Mouse (Mus musculus) forebrain, embryonic 13.5 days (tissue): ENCODE measurements around the gene Abat. TPM values are rescaled to one million over a fixed set of nuclear protein-coding genes. Genes with fewer than 3 reads are reported as not detected.
A peak's percentile ranks its signal among the peaks of the same experiment; 100 is the strongest.

ENCODE experiments used
- ATAC-seq: fragments of 200-750 bp; cut with Nextera tagmentation; 2 replicates; pipeline ENCODE4 v1.8.0; 2017
- H3K27ac ChIP-seq: fragments of 300-500 bp; sonication (generic); 2 replicates; pipeline ENCODE4 v1.5.1; 2015; ENCODE audit warnings: inconsistent platforms, mild to moderate bottlenecking, moderate library complexity
- H3K27me3 ChIP-seq: fragments of 300-500 bp; sonication (generic); 2 replicates; pipeline ENCODE4 v1.6.1; 2015; ENCODE audit warnings: mild to moderate bottlenecking, inconsistent platforms
- H3K36me3 ChIP-seq: fragments of 300-500 bp; sonication (generic); 2 replicates; pipeline ENCODE4 v1.6.1; 2015; ENCODE audit warnings: mild to moderate bottlenecking, inconsistent platforms; ENCODE audit not compliant: poor library complexity, severe bottlenecking
- H3K4me1 ChIP-seq: fragments of 300-500 bp; sonication (generic); 2 replicates; pipeline ENCODE4 v1.6.1; 2015; ENCODE audit warnings: inconsistent platforms
- H3K4me2 ChIP-seq: fragments of 300-500 bp; sonication (generic); 2 replicates; pipeline ENCODE4 v1.6.1; 2015; ENCODE audit warnings: inconsistent platforms, mild to moderate bottlenecking, moderate library complexity
- H3K4me3 ChIP-seq: fragments of 300-500 bp; sonication (generic); 2 replicates; pipeline ENCODE4 v1.5.1; 2015; ENCODE audit warnings: mild to moderate bottlenecking, inconsistent platforms
- H3K9ac ChIP-seq: fragments of 300-500 bp; sonication (generic); 2 replicates; pipeline ENCODE4 v1.6.1; 2015; ENCODE audit warnings: mild to moderate bottlenecking, inconsistent platforms
- H3K9me3 ChIP-seq: fragments of 300-500 bp; sonication (generic); replicated peaks from 2 replicates; pipeline ENCODE4 v1.6.1; 2016; ENCODE audit warnings: inconsistent platforms
- WGBS: fragments of 180-500 bp; shearing (Covaris S2); methylation state at CpG from one replicate; pipeline ENCODE4 v1.1.7; 2015; 5-methylcytosine and 5-hydroxymethylcytosine counted together
- polyA plus RNA-seq: library from polyadenylated mRNA; unstranded; fragments of >200 nt; fragmentation: Nextera tagmentation; extraction: Ambion mirVana; gene quantifications from 2 replicates; pipeline ENCODE4 v1.2.1, GENCODE M21; 2015

The Abat gene
- polyA plus RNA-seq, 1 experiment from 2014 or later: 42.7 TPM

- Histone ChIP-seq H3K9ac (peak overlapping the region; percentile 70), H3K36me3 (no peaks in the 10 kb centered on the region), H3K27ac (no peak overlapping the region), H3K4me3 (peak overlapping the region; percentile 61), H3K4me1 (peaks cover 21% of the 10 kb centered on the region), H3K9me3 (no peaks in the 10 kb centered on the region), H3K4me2 (peak overlapping the region; percentile 78), H3K27me3 (peaks cover 47% of the 10 kb centered on the region)
- no peak for ATAC-seq
- WGBS: 7% methylated on average over 4 of the region's 4 CpGs
Measured at GRCm38 (mm10) chr16:8514180-8514579, 951 bp downstream of the Abat start.

- WGBS: 76% methylated on average over 5 of the region's 5 CpGs
- H3K4me2 ChIP-seq: no peak overlapping the region
- no peaks in the 10 kb centered on the region for H3K36me3 ChIP-seq
- H3K27me3 ChIP-seq: peaks cover 78% of the 10 kb centered on the region
- H3K4me1 ChIP-seq: peaks cover 19% of the 10 kb centered on the region
- H3K9ac ChIP-seq: no peak overlapping the region
- H3K4me3 ChIP-seq: no peak overlapping the region
- no peak overlapping the region for H3K27ac ChIP-seq
- H3K9me3 ChIP-seq: no peaks in the 10 kb centered on the region
- no peak for ATAC-seq
Measured at GRCm38 (mm10) chr16:8520525-8520924, 7.3 kb downstream of the Abat start.

GRCm38 (mm10) chr16:8521322-8521721 is 8.1 kb downstream of the Abat start:
- Histone ChIP-seq H3K9me3 (no peaks in the 10 kb centered on the region), H3K9ac (no peak overlapping the region), H3K27ac (no peak overlapping the region), H3K4me1 (peaks cover 19% of the 10 kb centered on the region), H3K4me2 (no peak overlapping the region), H3K4me3 (no peak overlapping the region), H3K36me3 (no peaks in the 10 kb centered on the region), H3K27me3 (peaks cover 80% of the 10 kb centered on the region)
- no peak for ATAC-seq
- 89% methylated on average over 4 of the region's 4 CpGs for WGBS

GRCm38 (mm10) chr16:8523480-8524144 is 10.4 kb downstream of the Abat start:
- Histone ChIP-seq H3K27me3 (peaks cover 79% of the 10 kb centered on the region), H3K27ac (peak overlapping the region; percentile 75), H3K4me3 (no peak overlapping the region), H3K9ac (no peak overlapping the region), H3K36me3 (no peaks in the 10 kb centered on the region), H3K4me2 (peak overlapping the region; percentile 23), H3K9me3 (no peaks in the 10 kb centered on the region), H3K4me1 (peaks cover 19% of the 10 kb centered on the region)
- peak; percentile 95 for ATAC-seq
- 10% methylated on average over 11 of the region's 11 CpGs for WGBS

GRCm38 (mm10) chr16:8524163-8524847 is 11.1 kb downstream of the Abat start:
- no peaks in the 10 kb centered on the region for H3K36me3 ChIP-seq
- peak overlapping the region; percentile 23 for H3K4me2 ChIP-seq
- ATAC-seq: peak; percentile 58
- no peak overlapping the region for H3K9ac ChIP-seq
- no peaks in the 10 kb centered on the region for H3K9me3 ChIP-seq
- H3K4me3 ChIP-seq: no peak overlapping the region
- H3K4me1 ChIP-seq: peaks cover 19% of the 10 kb centered on the region
- H3K27ac ChIP-seq: peak overlapping the region; percentile 75
- peaks cover 79% of the 10 kb centered on the region for H3K27me3 ChIP-seq
- WGBS: 53% methylated on average over 16 of the region's 16 CpGs

- H3K4me3 ChIP-seq: no peak overlapping the region
- H3K4me1 ChIP-seq: peaks cover 19% of the 10 kb centered on the region
- no peak for ATAC-seq
- WGBS: 50% methylated on average over 3 of the region's 3 CpGs
- H3K36me3 ChIP-seq: no peaks in the 10 kb centered on the region
- H3K27me3 ChIP-seq: peaks cover 82% of the 10 kb centered on the region
- H3K9ac ChIP-seq: no peak overlapping the region
- no peak overlapping the region for H3K4me2 ChIP-seq
- H3K9me3 ChIP-seq: no peaks in the 10 kb centered on the region
- H3K27ac ChIP-seq: no peak overlapping the region
Measured at GRCm38 (mm10) chr16:8525293-8525692, 12.1 kb downstream of the Abat start.

DNA sequence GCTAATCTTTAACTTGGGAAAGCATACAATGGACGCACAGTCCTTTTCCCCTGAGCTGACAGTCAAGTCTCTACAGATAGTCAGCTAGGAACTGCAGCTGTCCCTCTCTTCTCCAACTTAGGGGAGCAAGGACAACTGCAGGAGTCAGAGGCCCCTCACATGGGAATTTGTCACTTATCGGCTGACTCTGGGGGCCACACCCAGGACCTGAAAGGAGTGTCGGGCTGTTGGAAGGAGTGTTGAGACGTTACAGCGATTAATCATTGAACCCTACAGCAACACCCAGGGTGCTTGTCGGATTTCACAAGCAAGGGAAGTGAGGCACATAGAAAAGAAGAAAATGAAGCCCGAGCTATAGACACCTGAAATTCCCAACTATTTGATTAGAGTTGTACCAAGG is 12.6 kb downstream of the Abat start:
- H3K4me1 ChIP-seq: peaks cover 19% of the 10 kb centered on the region
- no peaks in the 10 kb centered on the region for H3K9me3 ChIP-seq
- no peak overlapping the region for H3K27ac ChIP-seq
- no peak overlapping the region for H3K9ac ChIP-seq
- no peaks in the 10 kb centered on the region for H3K36me3 ChIP-seq
- no peak overlapping the region for H3K4me2 ChIP-seq
- WGBS: 86% methylated on average over 7 of the region's 7 CpGs
- no peak overlapping the region for H3K4me3 ChIP-seq
- no peak for ATAC-seq
- H3K27me3 ChIP-seq: peaks cover 81% of the 10 kb centered on the region

GRCm38 (mm10) chr16:8529389-8529788 is 16.2 kb downstream of the Abat start:
- Histone ChIP-seq H3K9me3 (no peaks in the 10 kb centered on the region; the same call in 1 of the 2 replicates), H3K4me2 (no peak overlapping the region), H3K4me1 (peaks cover 3% of the 10 kb centered on the region; the same call in 1 of the 2 replicates), H3K4me3 (no peak overlapping the region), H3K27me3 (peaks cover 75% of the 10 kb centered on the region), H3K36me3 (no peaks in the 10 kb centered on the region), H3K27ac (no peak overlapping the region), H3K9ac (no peak overlapping the region)
- 90% methylated on average over 1 of the region's 1 CpGs for WGBS
- ATAC-seq: no peak

DNA sequence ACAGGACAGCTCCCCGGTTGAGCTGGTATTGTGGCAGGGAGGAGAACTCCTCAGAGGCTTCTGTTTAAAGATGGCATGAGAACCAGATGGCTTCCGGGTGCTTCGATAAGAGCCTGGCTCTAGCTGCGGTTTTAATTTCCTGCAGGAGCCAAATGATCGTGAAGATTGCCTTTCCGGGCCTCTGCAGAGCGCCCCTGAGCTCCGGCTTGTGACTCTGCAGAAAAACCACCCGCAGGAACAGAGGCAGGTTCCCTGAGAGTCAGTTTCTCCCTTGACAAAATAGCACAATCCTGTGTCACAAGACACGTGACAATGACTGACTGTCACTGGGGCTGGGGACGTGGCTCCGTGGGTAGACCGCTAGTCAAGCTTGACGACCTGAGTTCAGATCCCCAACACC is 16.8 kb downstream of the Abat start:
- H3K4me3 ChIP-seq: no peak overlapping the region
- H3K4me1 ChIP-seq: no peaks in the 10 kb centered on the region; the same call in 1 of the 2 replicates
- H3K36me3 ChIP-seq: no peaks in the 10 kb centered on the region
- H3K4me2 ChIP-seq: no peak overlapping the region
- no peaks in the 10 kb centered on the region; the same call in 1 of the 2 replicates for H3K9me3 ChIP-seq
- H3K9ac ChIP-seq: no peak overlapping the region
- 84% methylated on average over 14 of the region's 14 CpGs for WGBS
- peaks cover 68% of the 10 kb centered on the region for H3K27me3 ChIP-seq
- no peak overlapping the region for H3K27ac ChIP-seq
- no peak for ATAC-seq

GRCm38 (mm10) chr16:8532461-8532860 is 19.2 kb downstream of the Abat start:
- peaks cover 50% of the 10 kb centered on the region for H3K27me3 ChIP-seq
- H3K4me1 ChIP-seq: peaks cover 3% of the 10 kb centered on the region; the same call in 1 of the 2 replicates
- H3K9me3 ChIP-seq: no peaks in the 10 kb centered on the region; the same call in 1 of the 2 replicates
- WGBS: 92% methylated on average over 9 of the region's 9 CpGs
- H3K4me2 ChIP-seq: no peak overlapping the region
- H3K9ac ChIP-seq: no peak overlapping the region
- H3K36me3 ChIP-seq: no peaks in the 10 kb centered on the region
- no peak for ATAC-seq
- no peak overlapping the region for H3K27ac ChIP-seq
- H3K4me3 ChIP-seq: no peak overlapping the region

DNA sequence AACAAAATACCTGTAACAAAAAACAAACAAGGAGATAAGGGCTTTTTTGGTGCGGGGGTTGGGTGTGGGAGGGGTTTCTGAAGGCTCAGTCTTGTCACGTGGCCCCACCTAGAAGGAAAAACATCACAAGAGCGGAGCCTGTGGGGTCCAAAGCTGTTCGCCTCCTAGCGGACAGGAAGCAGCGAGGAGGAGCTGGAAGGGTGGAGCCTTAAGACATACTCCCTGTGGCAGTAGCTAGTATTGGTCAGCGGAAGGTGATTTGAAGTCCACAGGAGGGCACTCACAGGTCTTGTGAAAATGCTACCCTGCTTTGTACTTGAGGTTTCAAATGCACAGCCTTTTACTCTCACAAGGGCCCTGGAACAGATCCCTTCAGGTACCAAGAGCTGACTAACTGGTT is 19.7 kb downstream of the Abat start:
- peaks cover 3% of the 10 kb centered on the region; the same call in 1 of the 2 replicates for H3K4me1 ChIP-seq
- no peaks in the 10 kb centered on the region; the same call in 1 of the 2 replicates for H3K9me3 ChIP-seq
- no peak overlapping the region for H3K27ac ChIP-seq
- no peak overlapping the region for H3K9ac ChIP-seq
- H3K4me2 ChIP-seq: no peak overlapping the region
- 64% methylated on average over 7 of the region's 7 CpGs for WGBS
- ATAC-seq: no peak
- peaks cover 46% of the 10 kb centered on the region for H3K27me3 ChIP-seq
- H3K36me3 ChIP-seq: no peaks in the 10 kb centered on the region
- no peak overlapping the region for H3K4me3 ChIP-seq

DNA sequence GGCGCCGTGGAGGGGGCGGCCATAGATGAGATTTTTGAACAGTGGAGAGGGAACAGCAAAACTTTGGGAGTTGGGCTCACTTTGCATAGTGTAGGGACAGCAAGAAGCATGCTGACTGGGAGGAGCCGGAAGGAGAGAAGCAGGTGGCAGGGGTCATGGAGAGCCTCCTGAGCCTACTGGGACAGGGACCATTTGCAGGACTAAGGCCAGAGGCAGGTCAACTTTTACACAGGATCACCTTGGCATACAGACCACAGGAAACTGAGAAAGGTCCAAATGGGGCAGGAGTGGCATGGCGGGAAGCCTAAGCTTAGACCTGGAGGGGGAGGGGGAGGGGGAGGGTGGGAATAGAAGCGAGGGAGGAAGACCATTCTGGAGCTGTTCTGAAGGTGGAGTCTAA is 20.2 kb downstream of the Abat start:
- Histone ChIP-seq H3K27me3 (peaks cover 40% of the 10 kb centered on the region), H3K9me3 (no peaks in the 10 kb centered on the region; the same call in 1 of the 2 replicates), H3K4me2 (no peak overlapping the region), H3K4me1 (peaks cover 6% of the 10 kb centered on the region), H3K27ac (no peak overlapping the region), H3K9ac (no peak overlapping the region), H3K36me3 (no peaks in the 10 kb centered on the region), H3K4me3 (no peak overlapping the region)
- no peak for ATAC-seq
- WGBS: 88% methylated on average over 6 of the region's 6 CpGs
